Mouse (Mus musculus) kidney, embryonic 14.5 days (tissue): ENCODE data around the gene Abhd6. TPM values are rescaled to one million over a fixed set of nuclear protein-coding genes. Genes with fewer than 3 reads are reported as not detected.

Experiments
- ATAC-seq: fragments of 200-750 bp; cut with Nextera tagmentation; 2 replicates; pipeline ENCODE4 v1.8.0; 2017; ENCODE audit warnings: moderate number of reproducible peaks, mild to moderate bottlenecking, moderate TSS enrichment, moderate library complexity; ENCODE audit not compliant: low FRiP score, low TSS enrichment
- H3K27ac ChIP-seq: fragments of 300-500 bp; sonication (generic); 2 replicates; pipeline ENCODE4 v1.5.1; 2014; ENCODE audit warnings: low read depth, mild to moderate bottlenecking, low read length, moderate library complexity, mixed read lengths
- H3K27me3 ChIP-seq: fragments of 300-500 bp; sonication (generic); 2 replicates; pipeline ENCODE4 v1.6.1; 2014; ENCODE audit warnings: mild to moderate bottlenecking, low read length; ENCODE audit not compliant: control insufficient read depth, insufficient read depth
- H3K36me3 ChIP-seq: fragments of 300-500 bp; sonication (generic); 2 replicates; pipeline ENCODE4 v1.6.1; 2014; ENCODE audit warnings: low read length, mixed read lengths; ENCODE audit not compliant: control insufficient read depth, insufficient read depth
- H3K4me1 ChIP-seq: fragments of 300-500 bp; sonication (generic); 2 replicates; pipeline ENCODE4 v1.6.1; 2014; ENCODE audit warnings: low read length, mixed read lengths; ENCODE audit not compliant: control insufficient read depth, insufficient read depth
- H3K4me2 ChIP-seq: fragments of 300-500 bp; sonication (generic); replicated peaks from 2 replicates; pipeline ENCODE4 v1.6.1; 2014; ENCODE audit warnings: low read depth, mild to moderate bottlenecking, low read length
- H3K4me3 ChIP-seq: fragments of 300-500 bp; sonication (generic); 2 replicates; pipeline ENCODE4 v1.5.1; 2014; ENCODE audit warnings: mild to moderate bottlenecking, low read length
- H3K9ac ChIP-seq: fragments of 300-500 bp; sonication (generic); 2 replicates; pipeline ENCODE4 v1.6.1; 2014; ENCODE audit warnings: low read depth, mild to moderate bottlenecking, low read length, moderate library complexity
- H3K9me3 ChIP-seq: fragments of 300-500 bp; sonication (generic); 2 replicates; pipeline ENCODE4 v1.6.1; 2016; ENCODE audit warnings: low read length; ENCODE audit not compliant: control insufficient read depth
- WGBS: fragments of 180-500 bp; shearing (Covaris S2); extraction: QIAGEN DNeasy Blood & Tissue Kit; methylation state at CpG from one replicate; pipeline ENCODE4 v1.1.7; 2014; 5-methylcytosine and 5-hydroxymethylcytosine counted together
- polyA plus RNA-seq: library from polyadenylated mRNA; unstranded; fragments of >200 nt; fragmentation: Nextera tagmentation; extraction: Ambion mirVana; gene quantifications from 2 replicates; pipeline ENCODE4 v1.2.1, GENCODE M21; 2014

Abhd6 gene
- polyA plus RNA-seq, 1 experiment from 2014 or later, result 25.7 TPM

DNA sequence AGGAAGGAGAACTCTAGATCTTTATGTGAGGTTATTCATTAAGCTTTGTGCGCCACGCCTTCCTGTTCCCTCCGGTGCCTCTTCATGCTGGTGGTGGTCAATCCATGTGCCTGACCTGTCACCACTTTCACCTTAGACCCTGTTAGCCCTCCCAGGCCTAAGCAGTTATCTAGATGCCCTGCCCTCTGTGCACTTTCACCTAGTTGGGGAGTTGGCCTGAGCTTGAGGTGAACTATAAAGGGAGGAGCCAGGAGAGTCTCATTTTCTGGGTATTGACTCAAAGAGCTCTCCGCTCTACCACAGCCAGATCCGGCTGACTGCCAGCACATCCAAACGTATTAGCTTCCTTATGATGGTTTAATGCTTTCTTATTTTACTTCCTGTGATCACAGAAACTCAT, 13.6 kb downstream of the Abhd6 start:
- H3K36me3 ChIP-seq, result no peaks in the 10 kb centered on the region
- WGBS, result 69% methylated on average over 6 of the region's 6 CpGs
- no peaks in the 10 kb centered on the region for H3K27me3 ChIP-seq
- H3K4me2 ChIP-seq, result no peak overlapping the region
- no peaks in the 10 kb centered on the region for H3K9me3 ChIP-seq
- no peak overlapping the region for H3K4me3 ChIP-seq
- no peak overlapping the region for H3K9ac ChIP-seq
- no peak overlapping the region; the same call in 1 of the 2 replicates for H3K27ac ChIP-seq
- H3K4me1 ChIP-seq, result no peaks in the 10 kb centered on the region
- ATAC-seq, result no peak

DNA sequence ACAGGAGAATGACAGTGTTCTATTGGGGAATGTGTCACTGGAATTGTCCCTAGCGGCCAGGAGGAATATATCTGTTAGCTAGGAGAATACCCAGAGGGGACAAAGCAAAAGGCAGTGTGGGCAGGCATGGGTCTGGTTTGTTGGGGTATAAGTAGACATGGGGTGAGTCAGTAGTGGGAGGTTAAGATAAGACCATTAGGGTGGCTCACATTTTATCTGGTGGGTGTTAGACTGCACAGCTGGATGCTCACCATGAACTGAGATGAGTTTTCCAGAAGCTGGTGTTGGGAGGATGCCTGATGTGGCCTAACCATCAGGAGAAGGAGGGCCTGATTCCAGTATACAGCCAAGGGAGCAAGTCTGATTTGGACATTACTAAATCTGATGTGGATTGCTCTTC, 14.2 kb downstream of the Abhd6 start:
- H3K9me3 ChIP-seq, result no peaks in the 10 kb centered on the region
- H3K9ac ChIP-seq, result no peak overlapping the region
- WGBS, result 64% methylated on average over 1 of the region's 1 CpGs
- H3K36me3 ChIP-seq, result no peaks in the 10 kb centered on the region
- peak overlapping the region; percentile 37; the same call in 1 of the 2 replicates for H3K27ac ChIP-seq
- H3K4me2 ChIP-seq, result no peak overlapping the region
- no peak overlapping the region for H3K4me3 ChIP-seq
- no peak for ATAC-seq
- H3K27me3 ChIP-seq, result no peaks in the 10 kb centered on the region
- no peaks in the 10 kb centered on the region for H3K4me1 ChIP-seq

DNA sequence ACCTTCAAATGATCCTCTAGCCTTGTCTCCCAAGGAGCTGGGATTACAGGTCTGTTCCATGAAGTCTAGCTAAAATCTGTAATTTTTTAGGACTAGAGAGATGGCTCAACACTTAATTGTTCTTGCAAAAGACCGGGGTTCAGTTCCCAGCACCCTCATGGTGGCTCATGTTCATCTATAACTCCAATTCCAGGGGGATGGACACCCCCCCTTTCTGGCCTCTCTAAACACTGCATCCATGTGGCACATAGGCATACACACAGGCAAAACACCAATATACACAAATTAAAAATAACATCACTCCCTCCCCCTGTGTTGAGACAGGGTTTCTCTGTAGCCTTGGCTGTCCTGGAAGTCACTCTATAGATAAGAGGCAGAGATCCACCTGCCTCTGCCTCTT, 17.3 kb downstream of the Abhd6 start:
- WGBS, result 89% methylated on average over 1 of the region's 1 CpGs
- no peaks in the 10 kb centered on the region for H3K9me3 ChIP-seq
- peaks cover 4% of the 10 kb centered on the region; the same call in 1 of the 2 replicates for H3K4me1 ChIP-seq
- H3K9ac ChIP-seq, result no peak overlapping the region
- no peak overlapping the region for H3K4me3 ChIP-seq
- H3K36me3 ChIP-seq, result no peaks in the 10 kb centered on the region
- no peak overlapping the region for H3K4me2 ChIP-seq
- no peak for ATAC-seq
- no peaks in the 10 kb centered on the region for H3K27me3 ChIP-seq
- no peak overlapping the region for H3K27ac ChIP-seq

DNA sequence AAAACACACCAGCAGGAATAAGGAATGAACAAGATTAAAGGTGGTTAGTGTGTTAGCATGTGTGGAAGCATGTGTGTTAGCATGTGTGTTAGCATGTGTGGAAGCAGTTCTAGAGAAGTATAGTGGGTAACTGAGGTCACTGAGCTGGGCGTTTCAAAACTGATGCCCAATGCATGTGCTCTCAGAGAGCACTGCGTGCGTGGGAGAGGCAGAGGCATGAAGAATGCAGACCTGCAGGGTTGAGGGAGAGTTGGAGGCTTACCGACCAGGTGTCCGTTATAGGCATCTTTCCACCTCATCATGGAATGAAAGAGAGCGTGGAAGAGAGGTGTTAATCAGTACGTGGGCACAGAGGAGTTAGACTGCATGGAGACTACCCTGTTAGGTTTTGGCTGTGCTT, 17.8 kb downstream of the Abhd6 start:
- Histone ChIP-seq H3K4me2 (no peak overlapping the region), H3K4me1 (peaks cover 4% of the 10 kb centered on the region; the same call in 1 of the 2 replicates), H3K27ac (no peak overlapping the region), H3K9ac (no peak overlapping the region), H3K36me3 (no peaks in the 10 kb centered on the region), H3K4me3 (no peak overlapping the region), H3K9me3 (no peaks in the 10 kb centered on the region), H3K27me3 (no peaks in the 10 kb centered on the region)
- ATAC-seq, result no peak
- 81% methylated on average over 7 of the region's 7 CpGs for WGBS

DNA sequence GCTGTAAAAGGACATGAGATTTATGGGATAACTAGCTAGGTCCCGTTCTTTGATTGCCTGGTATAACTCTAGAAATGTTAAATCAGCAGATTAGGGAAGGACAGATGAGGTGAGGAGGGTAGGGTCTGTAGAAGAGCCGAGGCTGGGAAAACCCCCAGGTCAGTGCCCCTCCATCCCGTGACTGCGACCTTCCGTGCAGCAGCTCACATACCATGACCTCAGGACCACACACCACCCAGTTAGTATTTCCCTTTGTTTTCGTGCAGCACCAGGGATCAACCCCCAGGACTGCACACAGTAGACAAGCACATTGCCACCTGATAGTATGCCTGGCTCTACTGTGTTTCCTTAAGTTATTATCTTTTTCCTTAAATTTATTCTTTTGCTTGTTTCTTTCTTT, 21.8 kb downstream of the Abhd6 start:
- Histone ChIP-seq H3K4me1 (peaks cover 4% of the 10 kb centered on the region; the same call in 1 of the 2 replicates), H3K9ac (no peak overlapping the region), H3K27ac (no peak overlapping the region), H3K27me3 (no peaks in the 10 kb centered on the region), H3K9me3 (no peaks in the 10 kb centered on the region), H3K4me2 (no peak overlapping the region), H3K36me3 (no peaks in the 10 kb centered on the region), H3K4me3 (no peak overlapping the region)
- ATAC-seq, result 0 out of 2 replicates have a peak, but pooled peaks have one; percentile 20
- 13% methylated on average over 6 of the region's 6 CpGs for WGBS

DNA sequence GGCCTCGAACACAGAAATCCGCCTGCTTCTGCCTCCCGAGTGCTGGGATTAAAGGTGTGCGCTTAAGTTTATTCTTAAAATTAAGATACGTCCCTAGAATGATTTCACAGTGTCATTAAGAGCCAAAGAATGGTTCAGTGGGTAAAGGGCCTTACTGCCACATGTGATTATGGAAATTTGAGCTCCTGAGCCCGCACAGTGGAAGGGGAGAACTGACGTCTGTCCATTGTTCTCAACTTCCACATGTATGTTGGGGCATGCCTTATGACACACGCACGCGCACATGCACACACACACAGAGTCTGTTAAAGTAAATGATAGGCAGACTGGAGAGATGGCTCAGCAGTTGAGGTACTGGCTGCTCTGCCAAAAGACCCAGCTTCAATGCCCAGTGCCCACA, 22.2 kb downstream of the Abhd6 start:
- no peak overlapping the region for H3K27ac ChIP-seq
- H3K27me3 ChIP-seq, result no peaks in the 10 kb centered on the region
- H3K36me3 ChIP-seq, result no peaks in the 10 kb centered on the region
- H3K4me3 ChIP-seq, result no peak overlapping the region
- H3K4me2 ChIP-seq, result no peak overlapping the region
- ATAC-seq, result no peak
- peaks cover 4% of the 10 kb centered on the region; the same call in 1 of the 2 replicates for H3K4me1 ChIP-seq
- no peaks in the 10 kb centered on the region for H3K9me3 ChIP-seq
- no peak overlapping the region for H3K9ac ChIP-seq
- WGBS, result 89% methylated on average over 10 of the region's 10 CpGs

DNA sequence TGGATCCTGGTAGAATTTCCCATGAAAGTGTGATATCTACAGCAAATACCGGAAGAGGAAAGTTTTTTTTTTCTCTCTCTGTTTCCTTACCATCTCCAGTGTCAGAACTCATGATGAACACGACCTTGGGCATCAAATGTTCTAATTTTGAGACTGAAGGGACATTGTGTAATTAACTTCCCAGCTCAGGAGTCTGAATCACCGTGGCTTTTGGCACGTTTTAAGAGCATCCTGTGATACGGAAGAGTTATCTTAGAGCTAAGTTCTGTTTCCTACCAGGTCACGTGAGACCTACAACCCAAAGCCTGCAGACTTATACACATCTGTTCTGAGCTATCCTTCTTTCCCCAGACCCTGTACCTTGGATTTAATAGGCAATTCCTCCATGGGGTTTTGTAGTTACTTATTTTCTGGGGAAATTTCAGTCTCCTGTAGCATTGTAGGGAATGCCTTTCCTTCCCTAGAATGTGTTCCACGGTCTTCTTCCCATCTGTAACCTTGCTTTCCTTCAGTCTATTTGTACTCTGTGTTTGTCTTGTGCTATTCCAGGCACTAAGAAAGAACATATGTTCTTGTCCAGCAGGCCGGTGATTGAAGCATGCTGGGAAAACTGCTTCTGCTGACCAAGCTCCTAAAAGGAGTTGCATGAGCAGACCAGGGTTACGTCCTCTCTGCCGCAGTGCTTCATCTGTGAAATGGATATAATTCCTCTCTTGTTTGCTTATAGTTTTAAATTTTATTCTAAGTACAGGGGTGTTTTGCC, 24.2 kb downstream of the Abhd6 start:
- no peak overlapping the region for H3K4me3 ChIP-seq
- ATAC-seq, result no peak
- WGBS, result 76% methylated on average over 10 of the region's 10 CpGs
- no peak overlapping the region for H3K4me2 ChIP-seq
- H3K36me3 ChIP-seq, result no peaks in the 10 kb centered on the region
- no peaks in the 10 kb centered on the region for H3K9me3 ChIP-seq
- no peak overlapping the region for H3K9ac ChIP-seq
- peaks cover 4% of the 10 kb centered on the region; the same call in 1 of the 2 replicates for H3K4me1 ChIP-seq
- H3K27ac ChIP-seq, result no peak overlapping the region
- no peaks in the 10 kb centered on the region for H3K27me3 ChIP-seq

DNA sequence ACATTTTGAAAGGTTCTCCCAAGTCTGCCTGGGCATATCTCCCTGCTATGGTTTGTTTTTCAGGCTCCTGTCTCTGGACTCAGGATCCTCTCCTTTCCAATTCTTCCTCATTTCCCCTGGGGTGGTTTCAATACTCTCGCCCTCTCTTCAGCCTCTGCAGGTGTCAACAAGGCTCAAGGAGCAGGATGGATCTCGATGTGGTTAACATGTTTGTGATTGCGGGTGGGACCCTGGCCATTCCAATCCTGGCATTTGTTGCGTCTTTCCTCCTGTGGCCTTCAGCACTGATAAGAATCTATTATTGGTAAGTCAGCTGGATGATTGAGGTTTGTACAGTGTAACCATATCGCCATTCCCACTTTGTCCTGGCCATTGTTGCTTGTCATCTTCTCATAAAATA, 25.4 kb downstream of the Abhd6 start:
- H3K4me1 ChIP-seq, result peaks cover 4% of the 10 kb centered on the region; the same call in 1 of the 2 replicates
- WGBS, result 86% methylated on average over 5 of the region's 5 CpGs
- H3K4me3 ChIP-seq, result no peak overlapping the region
- H3K9ac ChIP-seq, result no peak overlapping the region
- ATAC-seq, result no peak
- no peak overlapping the region for H3K4me2 ChIP-seq
- H3K27me3 ChIP-seq, result no peaks in the 10 kb centered on the region
- H3K36me3 ChIP-seq, result no peaks in the 10 kb centered on the region
- no peak overlapping the region for H3K27ac ChIP-seq
- H3K9me3 ChIP-seq, result no peaks in the 10 kb centered on the region

DNA sequence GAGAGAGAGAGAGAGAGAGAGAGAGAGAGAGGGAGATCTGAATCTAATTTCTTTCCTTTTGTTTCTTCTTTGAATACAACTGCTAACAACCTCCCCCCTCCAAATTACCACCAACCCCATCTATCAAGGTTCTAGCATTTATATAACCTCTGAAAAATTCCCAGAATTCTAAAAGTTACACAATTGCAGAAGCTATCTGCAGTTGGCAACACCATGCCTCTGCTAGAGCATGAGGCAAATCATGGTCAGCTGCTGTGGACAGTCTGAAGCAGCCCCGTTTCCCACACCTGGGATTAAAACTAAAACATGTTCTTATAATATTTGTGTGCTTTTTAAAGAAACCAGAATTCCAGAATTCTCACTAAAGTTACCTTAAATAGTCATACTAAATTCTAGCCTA, 27.1 kb downstream of the Abhd6 start:
- WGBS, result 92% methylated on average over 1 of the region's 1 CpGs

More for the DNA sequence above, 27.1 kb downstream of the Abhd6 start:
- Histone ChIP-seq H3K4me2 (no peak overlapping the region), H3K9me3 (no peaks in the 10 kb centered on the region), H3K36me3 (no peaks in the 10 kb centered on the region), H3K9ac (no peak overlapping the region), H3K4me1 (no peaks in the 10 kb centered on the region), H3K4me3 (no peak overlapping the region), H3K27ac (no peak overlapping the region), H3K27me3 (no peaks in the 10 kb centered on the region)
- no peak for ATAC-seq
